Mouse (Mus musculus) NIH3T3 (cell line): ENCODE measurements around the gene Tex33.

Source experiments
- DNase-seq: peaks from one replicate; pipeline ENCODE4 v3.0.0-alpha.2; 2012; ENCODE audit warnings: low read depth

Gene Tex33

DNA sequence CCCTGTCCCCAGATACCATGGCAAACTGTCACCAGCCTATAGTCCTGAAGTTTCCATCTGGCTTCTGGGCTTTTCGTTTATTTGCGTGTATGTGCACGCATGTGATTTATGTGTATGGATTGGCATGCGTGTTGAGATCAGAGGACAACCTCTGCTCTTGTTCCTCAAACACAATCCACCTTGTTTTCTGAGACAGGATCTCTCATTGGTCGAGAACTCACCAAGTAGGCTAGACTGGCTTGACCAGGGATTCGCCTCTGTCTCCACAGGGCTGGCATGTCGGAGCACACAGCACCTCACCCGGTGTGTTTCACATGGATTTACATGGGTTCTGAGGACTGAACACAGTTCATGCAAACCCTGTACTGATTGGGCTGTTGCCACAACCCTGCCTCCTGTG lies 18.4 kb upstream of the Tex33 start:
- no peak for DNase-seq

DNA sequence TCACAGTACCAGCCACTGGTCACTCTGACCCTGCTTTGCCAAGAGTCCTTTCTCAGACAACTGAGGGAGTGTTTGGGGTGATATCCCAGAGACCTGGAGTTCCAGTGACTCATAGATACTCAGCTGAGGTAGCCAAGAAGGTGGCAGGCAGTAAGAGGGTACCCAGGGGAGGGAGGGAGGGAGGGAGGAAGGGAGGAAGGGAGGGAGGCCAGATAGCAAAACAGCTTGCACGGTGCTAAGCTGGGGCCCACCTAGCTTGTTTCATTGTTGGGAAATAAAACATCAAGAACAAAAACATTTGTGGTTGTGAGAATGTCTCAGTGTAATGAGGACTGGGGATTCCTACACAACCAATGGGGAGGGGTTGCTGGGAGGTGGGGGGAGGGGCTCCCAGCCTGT lies 18.0 kb upstream of the Tex33 start:
- DNase-seq, result no peak

DNA sequence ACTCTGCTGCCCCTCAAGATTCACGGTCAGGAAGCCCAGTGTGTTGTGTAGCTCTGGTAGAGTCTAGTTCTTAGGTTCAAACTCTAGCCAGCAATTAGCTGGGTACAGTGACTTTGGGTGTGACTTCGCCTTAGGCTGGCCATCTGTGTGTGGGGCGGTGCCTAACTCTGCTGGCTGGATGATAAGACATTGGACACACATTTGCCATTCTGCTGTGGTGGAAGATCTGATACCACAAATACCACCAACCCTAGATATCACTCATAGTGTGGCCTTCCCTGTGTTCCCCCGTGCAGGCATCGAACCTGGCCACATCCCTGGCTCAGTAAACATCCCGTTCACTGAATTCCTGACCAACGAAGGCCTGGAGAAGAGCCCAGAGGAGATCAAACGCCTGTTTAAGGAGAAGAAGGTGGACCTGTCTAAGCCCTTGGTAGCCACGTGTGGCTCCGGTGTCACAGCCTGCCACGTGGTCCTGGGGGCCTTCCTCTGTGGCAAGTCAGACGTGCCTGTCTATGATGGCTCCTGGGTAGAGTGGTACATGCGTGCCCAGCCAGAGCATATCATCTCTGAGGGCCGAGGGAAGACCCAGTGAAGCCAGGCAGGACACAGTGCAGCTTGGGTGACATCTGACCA lies 17.5 kb upstream of the Tex33 start:
- DNase-seq, result no peak

DNA sequence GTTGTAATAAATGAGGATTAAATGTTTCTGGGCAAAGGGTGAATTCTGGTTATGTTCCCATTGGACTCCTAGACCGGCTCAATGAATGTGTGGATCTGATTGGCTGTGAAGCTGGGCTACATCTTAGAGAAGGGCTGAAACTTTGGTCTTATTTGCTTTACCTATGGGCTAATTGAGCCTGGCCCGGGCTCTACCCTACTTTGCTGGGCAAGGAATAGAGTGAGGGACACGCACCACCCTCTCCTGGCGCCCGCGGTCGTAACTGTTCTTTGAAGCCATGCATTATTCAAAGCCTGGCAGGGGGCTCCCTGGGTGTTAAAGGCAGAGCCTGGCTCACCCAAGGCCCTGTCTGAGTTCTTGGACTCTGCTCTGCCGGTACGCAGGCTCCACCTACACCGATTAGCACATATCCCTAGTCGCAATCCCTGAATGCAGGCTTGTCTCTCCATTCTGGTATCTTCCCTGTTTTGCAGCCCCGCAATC lies 13.9 kb upstream of the Tex33 start:
- DNase-seq, result no peak

DNA sequence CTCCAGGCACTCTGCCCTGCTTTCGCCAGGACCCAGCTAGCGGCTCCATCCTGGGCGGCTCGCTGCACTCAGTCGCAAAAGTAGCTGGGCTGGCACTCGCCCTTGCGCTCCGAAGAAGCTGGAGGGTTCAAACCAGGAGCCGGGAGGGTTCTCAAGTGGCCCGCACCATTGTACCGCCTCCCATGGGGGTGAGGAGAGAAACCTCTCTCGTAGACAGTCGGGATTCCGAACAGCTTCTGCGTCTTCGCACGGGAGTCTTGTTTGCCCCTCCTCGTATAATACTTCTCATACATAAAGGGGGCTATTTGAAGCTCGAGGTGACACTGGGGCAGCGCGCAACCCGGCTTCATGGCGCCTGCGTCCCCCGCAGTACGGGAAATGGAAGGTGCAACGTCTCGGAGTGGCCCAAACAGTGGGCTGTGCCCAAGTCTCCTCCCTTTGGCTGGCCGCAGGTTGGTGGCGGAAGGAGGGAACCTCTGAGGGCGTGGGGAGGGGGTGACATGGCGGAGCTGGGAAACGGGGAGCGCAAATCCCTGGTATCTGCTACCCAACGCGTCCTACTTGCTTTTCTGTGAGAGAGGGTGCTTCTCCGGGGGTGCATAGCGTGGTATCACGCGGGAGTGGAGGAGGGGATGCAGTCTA lies 10.7 kb upstream of the Tex33 start, which contains the start of gene Mpst:
Gene Mpst (plus strand): TSS at position 124 of the 642 bp plus-strand sequence.
- peak; percentile 91 for DNase-seq

DNA sequence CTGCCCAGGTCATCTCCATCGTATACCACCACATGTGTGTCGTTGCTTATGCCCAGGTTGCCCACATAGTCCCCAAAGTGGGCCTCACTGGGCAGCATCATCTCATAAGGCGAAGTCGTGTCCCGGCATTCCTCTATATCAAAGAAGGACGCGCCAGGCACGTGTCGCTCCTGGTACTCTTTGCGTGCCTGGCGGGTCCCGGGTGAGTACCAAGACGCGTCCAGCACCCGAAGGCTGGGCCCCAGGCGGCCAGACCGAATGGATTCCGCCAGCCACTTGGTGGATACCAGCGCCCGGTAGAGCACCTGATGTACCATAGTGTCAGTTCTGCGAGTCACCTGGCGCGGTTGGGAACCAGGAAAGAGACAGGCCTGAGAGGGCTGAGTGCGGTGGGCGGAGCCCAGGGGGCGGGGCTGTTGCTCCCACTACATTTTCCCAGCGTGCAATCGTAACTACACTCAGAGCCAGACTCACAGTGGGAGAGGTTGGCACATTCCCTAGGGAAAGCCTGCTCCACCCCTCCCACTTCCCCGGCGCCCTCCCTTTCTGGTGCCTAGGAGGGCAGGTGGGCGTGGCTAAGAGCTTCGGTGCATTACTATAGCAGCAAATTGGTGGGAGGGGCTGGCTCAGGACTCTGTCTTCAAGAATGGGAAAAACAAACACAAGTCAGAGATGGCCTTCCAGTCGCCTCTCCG lies 10.0 kb upstream of the Tex33 start, which contains the start of gene Tst:
Gene Tst (minus strand): TSS at position 391 of the 695 bp plus-strand sequence.
- DNase-seq, result peak; percentile 90

DNA sequence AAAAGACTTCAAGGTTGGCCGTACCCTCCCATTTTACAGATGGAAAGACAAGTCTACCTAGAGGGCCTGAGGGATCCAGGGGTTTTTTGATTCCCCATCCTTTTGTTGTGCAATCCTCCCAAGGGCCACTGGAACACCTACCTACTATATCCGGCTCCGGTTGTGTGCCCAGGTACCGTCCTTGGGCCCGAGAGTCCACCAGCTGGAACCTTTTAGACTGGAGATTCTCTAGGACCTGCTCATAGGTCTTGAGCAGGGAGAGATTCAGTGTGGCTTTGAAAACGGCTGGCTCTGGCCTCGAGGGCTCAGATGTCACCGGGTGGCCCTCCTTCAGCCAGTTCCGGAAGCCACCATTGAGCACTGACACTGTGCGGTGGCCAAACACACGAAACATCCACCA lies 9.4 kb upstream of the Tex33 start:
- no peak for DNase-seq

DNA sequence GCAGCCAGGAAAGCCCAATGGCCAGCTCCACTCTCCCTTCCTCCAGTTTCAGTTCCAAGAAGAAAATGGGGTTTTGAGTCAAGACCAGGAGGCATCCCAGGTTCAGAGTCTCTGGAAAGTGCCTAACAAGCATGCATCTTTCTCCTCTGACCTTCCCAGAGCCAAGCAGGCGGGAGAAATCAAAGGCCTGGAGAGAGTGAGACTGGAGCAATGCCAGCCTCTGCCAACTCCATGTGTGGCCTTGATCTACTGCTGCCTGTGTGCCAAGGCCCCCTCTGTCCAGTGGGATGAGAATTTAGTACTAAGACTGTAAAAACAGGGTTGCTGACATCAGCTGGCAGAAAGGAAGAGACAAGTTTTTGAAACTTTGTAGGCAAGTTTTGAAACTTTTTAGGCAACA lies 8.2 kb upstream of the Tex33 start:
- peak; percentile 44 for DNase-seq

DNA sequence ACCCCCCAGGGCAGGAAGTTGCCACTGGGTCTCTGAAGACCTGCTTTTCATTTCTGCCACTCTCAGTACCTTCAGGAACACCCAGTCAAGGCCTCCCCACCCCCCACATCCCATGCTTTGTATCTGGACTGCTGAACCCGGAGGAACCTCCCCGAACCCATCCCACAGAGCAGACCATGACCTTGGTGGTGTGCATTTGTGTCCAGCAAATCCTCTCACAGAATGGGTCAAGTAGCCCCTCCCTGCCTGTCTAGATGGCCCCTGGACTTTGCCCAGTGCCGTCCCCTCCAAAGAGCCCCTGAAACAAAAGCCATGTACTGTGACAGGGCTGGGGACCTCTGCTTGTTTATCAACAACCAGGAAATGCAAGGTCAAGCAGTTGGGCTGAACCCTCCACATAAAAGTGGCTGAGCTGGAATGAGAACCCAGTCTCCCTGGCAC lies 7.6 kb upstream of the Tex33 start:
- no peak for DNase-seq

DNA sequence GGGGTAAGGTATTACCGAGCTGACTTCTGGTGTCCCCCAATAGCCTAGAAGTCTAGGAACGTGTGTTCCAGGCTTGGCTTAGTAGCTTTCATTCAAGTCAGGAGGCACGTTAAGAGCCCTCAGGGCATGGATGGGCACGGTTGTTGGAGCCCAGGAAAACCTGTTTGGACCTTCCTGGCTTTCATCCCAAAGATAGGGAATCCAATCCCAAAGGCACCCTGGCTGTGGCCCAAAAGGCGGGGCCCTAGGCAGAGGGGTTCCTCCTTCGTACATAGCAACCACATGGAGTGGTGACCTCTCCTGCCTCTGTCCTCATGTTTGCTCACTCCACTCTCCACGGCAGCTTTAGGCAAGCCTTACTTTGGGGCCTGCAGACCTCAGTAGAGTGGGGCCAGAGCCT lies 6.7 kb upstream of the Tex33 start:
- DNase-seq, result no peak

DNA sequence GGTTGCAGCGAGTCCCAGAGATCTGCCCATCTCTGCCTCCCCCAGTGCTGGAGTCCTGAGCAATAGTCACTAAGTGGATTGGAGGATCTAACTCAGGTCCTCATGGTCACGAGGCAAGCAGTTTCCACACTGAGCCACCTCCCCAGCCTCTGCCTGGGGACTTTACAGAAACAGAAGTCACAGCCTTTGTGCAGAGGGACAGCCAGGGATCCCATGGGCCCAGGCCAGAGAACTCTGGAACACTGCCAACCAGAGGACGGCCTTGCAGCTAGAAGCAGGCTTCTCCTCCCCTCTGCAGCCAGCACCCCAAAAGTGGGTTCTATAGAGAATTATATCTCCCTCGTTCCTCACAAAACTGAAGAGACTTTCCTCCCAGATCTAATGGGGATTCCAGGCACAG lies 6.2 kb upstream of the Tex33 start:
- no peak for DNase-seq

DNA sequence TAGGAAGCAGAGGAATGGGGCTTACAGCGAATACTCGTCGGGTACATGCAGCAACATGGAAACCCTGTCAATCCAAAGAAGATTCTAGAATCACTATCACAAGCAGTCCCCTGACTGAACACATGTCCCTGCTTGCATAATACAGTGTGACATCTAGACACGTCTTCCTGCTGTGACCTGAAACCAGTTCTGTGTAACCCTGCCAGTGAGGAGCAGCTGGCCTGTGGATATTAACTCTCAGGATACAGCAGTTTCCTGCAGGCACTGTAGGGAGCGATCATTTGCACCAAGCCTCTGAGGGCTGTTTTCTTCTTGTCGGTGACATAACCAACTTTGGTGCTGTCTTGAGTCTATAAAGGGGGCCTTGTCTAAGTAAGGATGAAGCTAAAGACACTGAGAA lies 5.6 kb upstream of the Tex33 start:
- no peak for DNase-seq

DNA sequence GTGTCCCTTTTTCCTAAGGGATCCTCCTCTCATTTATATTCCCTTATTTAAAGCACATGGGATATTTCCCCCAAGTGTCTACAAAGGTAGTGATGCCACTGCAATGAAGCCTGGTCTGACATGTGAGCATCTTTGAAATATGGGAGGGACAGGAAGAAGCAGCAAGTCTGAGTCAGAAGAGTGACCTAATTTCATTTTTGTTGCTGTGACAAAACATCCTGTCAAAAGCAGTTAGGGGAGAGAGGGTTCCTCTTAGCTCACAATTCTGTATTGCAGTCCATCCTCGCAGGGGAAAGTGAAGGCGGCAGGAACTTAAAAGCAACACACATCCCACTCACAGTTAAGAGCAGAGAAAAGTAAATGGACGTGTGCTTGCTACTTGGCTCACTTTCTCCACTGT lies 4.9 kb downstream of the Tex33 start:
- no peak for DNase-seq

DNA sequence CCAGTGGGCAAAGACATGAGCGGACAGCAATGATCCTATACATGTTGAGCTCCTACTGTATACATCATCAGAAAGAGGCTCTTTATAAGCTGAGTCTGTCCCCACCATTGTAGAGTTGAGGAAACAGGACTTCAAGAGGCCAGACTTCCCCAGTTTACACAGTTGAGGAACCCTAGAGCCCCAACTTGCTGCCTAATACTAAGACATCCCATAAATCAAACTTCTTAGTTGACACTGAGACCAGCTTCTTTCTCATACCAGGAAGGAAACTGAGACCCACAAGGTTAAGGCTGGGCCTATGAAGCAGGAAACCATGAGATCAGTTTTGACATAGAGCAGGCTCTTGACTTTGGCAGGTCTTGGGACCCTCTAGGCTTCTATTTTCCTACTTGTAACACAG lies 10.1 kb downstream of the Tex33 start:
- no peak for DNase-seq

DNA sequence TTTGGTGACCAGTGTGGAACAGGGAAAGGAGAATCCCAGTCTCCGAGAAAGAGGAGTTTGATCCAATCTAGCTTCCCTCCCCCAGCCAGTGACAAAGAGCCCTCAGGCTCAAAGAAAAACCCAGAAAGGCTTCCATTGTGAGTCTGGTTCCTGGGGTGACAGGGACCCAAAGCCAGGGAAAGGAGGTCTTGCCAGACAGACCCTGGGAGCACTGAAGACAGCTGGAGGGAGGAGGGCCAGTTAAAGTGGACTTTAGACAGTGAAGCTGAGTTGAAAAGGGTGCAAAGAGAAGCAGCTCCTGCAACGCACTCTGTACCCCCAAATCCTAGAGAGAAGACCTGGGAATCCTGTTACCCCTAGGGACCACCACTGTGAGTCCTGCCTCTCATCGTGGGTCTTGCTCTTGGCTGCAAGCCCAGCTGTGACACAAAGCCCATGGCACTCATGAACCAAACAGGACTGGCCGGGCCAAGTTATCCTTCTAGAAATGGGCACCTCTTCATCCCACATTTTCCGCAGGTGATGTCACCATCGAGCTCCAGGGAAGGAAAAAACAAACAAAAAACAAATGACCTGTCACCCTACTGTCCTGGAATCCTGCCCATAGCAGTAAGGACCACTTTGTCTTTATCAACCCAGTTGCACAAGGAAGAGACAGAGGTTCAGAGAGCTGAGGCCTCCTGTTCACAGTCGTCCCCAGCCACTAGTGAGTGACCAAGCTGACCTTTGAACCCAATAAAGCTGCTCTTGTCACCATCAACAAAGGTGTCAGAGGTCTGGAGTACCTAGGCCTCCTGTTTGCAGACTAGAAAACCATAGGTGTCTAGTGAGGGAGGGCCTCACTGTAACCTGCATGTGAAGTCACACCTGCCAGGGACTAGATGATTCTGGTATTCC lies 11.2 kb downstream of the Tex33 start:
- DNase-seq, result no peak

DNA sequence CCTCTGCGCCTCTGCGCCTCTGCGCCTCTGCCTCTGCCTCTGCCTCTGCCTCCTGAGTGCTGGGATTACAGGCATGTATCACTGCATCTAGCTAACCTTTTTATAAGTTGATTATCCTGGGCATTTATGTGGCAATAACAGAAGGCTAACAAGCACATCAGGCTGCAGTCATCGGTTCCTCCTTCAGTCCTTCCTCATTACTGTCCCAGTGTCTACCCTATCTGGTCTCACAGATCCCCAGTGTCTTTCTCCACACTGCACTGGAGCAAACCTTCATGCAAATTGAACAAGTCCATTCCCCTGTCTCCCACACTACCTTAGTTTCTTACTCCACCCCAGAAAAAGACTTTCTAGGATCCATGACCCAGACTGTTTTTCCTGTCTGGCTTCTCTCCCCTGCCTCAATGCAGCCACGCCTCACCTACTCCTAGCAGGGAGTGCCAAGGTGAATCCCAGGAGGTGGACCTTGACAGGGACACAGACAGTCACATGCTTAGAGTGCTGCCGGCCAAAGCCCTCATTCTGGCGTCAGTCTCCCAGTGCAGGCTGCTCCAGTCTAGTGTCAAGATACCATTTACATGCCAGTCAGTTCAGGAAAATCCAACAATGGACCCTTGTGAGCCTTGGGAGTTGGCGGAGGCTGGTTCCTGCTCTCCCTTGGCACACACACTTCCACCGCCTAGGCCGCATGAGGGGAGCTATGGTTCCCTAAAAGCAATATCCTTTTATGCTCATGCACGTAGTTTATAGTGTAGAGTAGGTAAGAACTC lies 12.1 kb downstream of the Tex33 start:
- no peak for DNase-seq

DNA sequence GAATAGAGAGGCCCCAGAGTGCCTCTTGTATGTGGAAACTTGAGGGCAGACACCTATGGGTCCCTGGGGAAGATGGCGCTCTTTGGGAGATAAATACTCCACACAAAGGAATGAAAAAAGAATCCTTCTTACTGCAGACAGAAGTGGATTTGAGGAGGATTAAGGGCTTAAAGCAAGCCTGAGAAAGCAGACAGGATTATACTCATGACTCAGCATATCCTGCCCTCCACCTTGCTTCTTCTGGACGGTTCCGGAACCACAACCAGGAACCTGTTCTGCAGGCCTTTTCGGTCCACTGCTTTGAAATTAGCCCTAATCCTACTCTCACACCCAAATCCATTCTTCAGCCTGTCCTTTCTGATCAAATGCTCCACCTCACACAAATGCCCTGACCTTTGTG lies 13.6 kb downstream of the Tex33 start:
- DNase-seq, result no peak

DNA sequence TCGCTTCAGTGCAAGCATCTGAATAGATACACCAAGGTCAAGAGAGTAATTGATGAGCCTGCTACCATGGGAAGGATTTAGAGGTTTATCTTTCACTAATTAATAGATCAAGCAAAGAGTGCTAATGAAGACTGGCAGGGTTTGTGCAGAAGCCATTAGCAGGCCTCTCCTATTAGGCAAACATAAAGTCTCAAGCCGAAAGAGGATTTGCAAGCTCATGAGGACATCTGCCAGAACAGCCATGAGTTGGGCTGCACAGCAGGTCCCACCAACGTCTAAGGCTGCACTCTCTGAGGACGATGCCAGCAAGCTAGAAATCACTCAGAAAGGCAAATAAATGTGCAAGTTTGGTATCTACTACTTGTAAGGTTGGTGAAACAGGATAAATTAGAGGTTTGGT lies 15.0 kb downstream of the Tex33 start:
- DNase-seq, result no peak

DNA sequence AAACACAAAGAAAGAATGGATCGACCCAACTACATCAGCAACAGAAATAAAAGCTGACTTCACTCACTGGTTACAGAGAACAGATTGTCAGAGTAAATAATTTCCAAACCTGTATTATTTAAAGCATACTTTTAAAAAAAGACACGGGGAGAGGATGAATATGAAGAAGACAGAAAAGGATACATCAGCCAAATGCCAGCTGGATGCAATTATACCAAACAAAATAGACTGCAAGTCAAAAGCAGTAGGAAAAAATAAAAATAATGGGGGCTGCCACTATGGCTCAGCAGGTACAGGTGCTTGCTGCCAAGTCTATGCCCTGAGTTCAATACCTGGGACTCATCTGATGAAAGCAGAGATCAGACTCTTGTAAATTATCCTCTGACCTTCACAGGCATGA lies 15.5 kb downstream of the Tex33 start:
- no peak for DNase-seq

DNA sequence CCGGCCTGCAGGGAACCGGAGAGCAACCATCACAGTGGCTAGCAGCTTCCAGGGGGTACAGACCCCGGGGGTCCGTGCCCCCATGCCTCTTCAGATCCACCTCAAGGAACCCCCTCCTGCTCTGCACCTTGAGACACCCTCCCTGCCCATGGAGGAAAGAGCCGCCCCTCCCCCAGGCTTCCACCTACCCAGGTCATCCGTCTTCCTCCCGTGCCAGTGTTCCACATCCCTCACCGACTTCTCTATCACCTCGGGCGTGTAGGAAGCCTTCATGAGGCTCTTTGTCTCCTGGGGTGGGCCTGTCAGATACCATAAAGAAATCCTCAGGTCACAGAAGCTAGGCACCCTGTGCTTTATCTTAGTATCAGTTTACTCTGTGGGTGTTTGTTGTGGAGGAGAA lies 17.2 kb downstream of the Tex33 start:
- DNase-seq, result no peak

DNA sequence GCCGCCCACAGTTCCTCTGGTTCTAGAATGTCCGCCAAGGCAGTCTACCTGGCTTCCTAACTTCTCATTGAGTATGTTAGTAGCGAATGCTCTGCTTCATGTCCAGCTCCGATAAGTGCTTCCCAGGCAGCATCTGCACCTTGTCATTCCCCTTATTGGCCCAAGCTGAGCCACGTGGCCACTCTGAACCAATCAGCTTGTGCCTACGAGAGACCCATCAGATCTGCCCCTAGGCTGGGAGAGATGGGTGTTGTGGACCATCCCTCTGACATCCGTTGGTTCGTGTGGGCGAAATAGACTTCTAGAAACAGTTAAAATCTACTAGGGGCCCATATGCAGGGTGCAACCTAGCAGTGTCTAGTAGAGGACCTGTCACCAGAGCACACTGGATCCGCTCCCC lies 17.9 kb downstream of the Tex33 start:
- no peak for DNase-seq
